Mouse (Mus musculus) NIH3T3 (cell line): ENCODE results near the gene Tmem248.

ENCODE experiments used
- DNase-seq: peaks from one replicate; pipeline ENCODE4 v3.0.0-alpha.2; 2012; ENCODE audit warnings: low read depth

The Tmem248 gene

DNA sequence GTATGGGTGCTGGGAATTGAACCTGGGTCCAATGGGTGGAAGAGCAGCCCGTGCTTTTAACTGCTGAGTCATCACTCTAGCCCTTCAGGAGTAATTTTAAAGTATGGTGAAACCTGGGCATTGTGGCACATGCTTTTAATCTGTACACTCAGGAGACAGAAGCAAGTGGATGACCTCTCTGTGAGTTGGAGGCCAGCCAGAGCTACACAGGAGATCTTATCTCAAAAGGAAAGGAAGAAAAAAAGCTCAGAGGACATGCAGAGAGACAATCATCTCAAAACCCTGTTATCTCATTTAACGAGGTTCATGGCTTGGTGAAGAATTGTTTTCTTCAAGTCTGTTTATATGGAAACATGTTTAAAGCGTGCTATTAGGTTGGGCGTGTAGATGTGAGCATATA lies 12.9 kb upstream of the Tmem248 start:
- DNase-seq = peak; percentile 52

GRCm38 (mm10) chr5:130204560-130204959 lies 12.3 kb upstream of the Tmem248 start:
- no peak for DNase-seq

- no peak for DNase-seq
Measured at GRCm38 (mm10) chr5:130205441-130206023, 11.3 kb upstream of the Tmem248 start.

DNA sequence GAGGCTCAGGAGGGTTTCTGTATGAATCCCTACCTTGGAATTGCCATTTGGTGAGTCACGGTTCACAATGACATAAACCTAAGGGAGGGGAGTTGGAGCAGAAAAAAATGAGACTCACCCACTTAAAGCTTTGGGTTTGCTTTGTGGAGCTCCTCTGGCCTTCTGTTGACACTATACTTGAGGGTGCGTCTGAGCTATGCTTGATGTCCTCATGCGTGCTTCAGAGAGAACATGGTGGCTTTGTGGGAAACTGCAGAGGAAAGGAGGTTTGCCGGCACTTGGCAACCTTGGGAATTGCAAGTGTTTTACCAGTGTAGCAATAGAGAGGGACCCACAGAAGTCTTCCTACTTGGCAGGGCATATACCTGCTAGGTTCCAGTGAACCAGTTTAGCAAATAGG lies 9.6 kb upstream of the Tmem248 start:
- DNase-seq = no peak

DNA sequence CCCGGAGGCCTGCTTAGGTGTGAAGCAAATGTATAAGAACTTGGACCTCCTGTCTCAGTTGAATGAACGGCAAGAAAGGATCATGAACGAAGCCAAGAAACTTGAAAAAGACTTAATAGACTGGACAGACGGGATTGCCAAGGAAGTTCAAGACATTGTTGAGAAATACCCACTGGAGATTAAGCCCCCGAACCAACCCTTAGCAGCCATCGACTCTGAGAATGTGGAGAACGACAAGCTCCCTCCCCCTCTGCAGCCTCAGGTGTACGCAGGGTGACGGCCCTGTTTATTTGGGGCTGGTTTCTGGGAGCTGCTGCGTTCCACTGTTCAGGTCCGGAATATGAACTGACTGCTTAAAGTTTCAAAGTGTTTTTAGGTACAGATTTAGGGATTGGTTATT lies 3.9 kb upstream of the Tmem248 start:
- no peak for DNase-seq

- no peak for DNase-seq
Measured at GRCm38 (mm10) chr5:130217406-130217805, 525 bp downstream of the Tmem248 start.

- no peak for DNase-seq
Measured at GRCm38 (mm10) chr5:130218336-130218735, 1.5 kb downstream of the Tmem248 start.

GRCm38 (mm10) chr5:130221316-130221715 lies 4.4 kb downstream of the Tmem248 start:
- DNase-seq = peak; percentile 11

- no peak for DNase-seq
Measured at GRCm38 (mm10) chr5:130221760-130222145, 4.9 kb downstream of the Tmem248 start.

- peak; percentile 94 for DNase-seq
Measured at GRCm38 (mm10) chr5:130222146-130223004, 5.5 kb downstream of the Tmem248 start.

GRCm38 (mm10) chr5:130226790-130227189 lies 9.9 kb downstream of the Tmem248 start:
- no peak for DNase-seq

- no peak for DNase-seq
Measured at GRCm38 (mm10) chr5:130228120-130228519, 11.2 kb downstream of the Tmem248 start.

DNA sequence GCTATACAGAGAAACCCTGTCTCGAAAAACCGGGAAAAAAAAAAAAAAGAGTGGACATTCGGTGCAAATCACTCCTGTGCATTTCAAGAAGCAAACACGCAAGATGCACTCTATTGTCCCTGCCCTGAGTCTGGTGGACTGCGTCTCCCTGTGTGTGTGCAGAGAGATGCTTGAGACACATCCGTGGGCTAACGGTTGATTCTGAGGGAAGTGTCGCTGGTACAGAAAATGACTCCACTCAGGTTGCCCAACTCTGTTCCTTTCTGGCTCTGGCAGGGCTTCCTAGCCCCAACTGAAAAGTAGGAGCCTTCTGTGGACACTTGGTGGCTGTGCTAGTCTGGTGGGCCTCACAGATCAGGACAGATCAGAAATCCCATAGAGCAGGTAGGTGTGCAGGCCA lies 19.4 kb downstream of the Tmem248 start:
- DNase-seq = no peak

DNA sequence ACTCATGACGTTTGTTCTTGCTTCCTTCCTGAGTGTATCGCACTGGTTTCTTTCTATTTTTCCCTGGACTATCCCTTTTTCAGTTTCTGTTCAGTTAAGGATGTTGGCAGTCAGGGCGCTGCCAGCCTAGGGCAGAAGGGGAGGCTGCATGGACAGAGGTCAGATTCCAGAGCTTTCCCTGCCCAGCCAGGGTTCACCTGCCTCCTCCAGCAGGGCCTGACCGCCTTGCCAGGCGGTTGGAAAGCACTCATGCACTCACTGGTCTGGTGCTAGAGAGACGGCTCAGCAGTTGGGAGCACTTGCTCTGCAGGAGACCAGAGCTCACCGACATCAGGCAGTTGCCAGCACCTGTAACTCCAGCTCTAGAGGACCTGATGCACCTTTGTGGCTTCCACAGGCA lies 22.4 kb downstream of the Tmem248 start:
- DNase-seq = no peak

GRCm38 (mm10) chr5:130239856-130240255 lies 23.0 kb downstream of the Tmem248 start:
- DNase-seq = no peak

DNA sequence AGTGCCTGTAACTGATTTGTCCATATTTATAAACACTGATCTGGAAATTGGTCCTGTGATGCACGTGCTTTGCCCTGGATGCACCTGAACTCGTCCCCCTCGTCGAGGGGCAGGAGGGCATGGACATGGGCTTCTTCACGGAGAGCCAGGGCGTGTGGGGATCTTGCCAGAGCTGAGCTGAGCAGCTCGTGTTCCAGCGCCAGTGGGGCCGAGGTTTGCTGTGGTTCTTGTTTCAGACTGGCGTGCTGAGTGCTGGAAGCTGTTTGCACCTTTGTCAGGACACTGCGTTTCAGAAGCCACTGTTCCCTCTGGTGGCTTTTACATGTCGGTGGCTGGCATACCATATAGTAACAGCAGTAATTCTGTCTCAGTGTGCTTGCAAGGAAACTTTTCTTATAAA lies 24.5 kb downstream of the Tmem248 start:
- DNase-seq = no peak

GRCm38 (mm10) chr5:130247823-130248222 lies 30.9 kb downstream of the Tmem248 start:
- DNase-seq = no peak

- DNase-seq = peak; percentile 78
Measured at GRCm38 (mm10) chr5:130254164-130255016, 37.5 kb downstream of the Tmem248 start.

GRCm38 (mm10) chr5:130255017-130255720 lies 38.3 kb downstream of the Tmem248 start, which contains the start of the genes Sbds and Tyw1:
Gene Sbds (minus strand): TSS chr5:130255530.
Gene Tyw1 (plus strand): TSS chr5:130255619.
- DNase-seq = peak; percentile 100

- DNase-seq = peak; percentile 42
Measured at GRCm38 (mm10) chr5:130255799-130256525, 39.1 kb downstream of the Tmem248 start.

DNA sequence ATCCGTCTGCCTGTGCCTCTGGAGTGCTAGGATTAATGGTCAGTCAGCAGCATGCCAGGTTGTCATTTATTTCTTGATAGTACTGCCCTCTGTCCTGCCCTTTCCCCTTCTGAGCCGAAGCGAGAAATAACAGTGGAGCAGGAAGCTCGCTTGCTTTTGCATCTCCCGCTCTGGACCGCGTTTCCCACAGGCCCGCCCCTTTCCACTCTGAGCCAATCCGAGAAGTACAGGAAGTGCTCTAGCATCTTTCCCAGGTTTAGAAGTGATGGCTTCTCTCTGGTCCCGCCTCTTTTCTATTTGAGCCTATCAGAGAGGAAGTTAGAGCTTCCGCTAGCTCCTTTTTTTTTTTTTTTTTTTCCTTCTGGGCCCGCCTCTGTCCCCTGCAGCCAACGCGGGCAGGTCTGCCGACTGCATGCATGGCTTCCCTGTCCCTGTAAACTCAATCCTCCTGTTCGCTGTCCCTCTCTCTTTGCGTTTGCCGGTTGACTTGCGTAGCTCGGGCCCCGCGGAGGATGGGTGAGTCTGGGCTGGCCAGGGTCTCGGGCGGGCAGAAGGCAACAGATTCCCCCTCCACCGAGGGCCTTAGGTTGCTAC lies 39.9 kb downstream of the Tmem248 start:
- peak; percentile 96 for DNase-seq
